Mouse (Mus musculus): ENCODE results near the gene Vmn1r16. TPM values are rescaled to one million over a fixed set of nuclear protein-coding genes. Genes with fewer than 3 reads are reported as not detected.

Vmn1r16 gene
- total RNA-seq (2023) = not detected

GRCm38 (mm10) chr6:57329394-57329793 lies at the start of gene Vmn1r16:
Gene Vmn1r16, minus strand, starts transcription at chr6:57329494.

GRCm38 (mm10) chr6:57363627-57364026 lies 34.3 kb upstream of the Vmn1r16 start, which contains the start of gene Vmn1r17:
Gene Vmn1r17, minus strand, starts transcription at chr6:57363727.

Other genes starting within 250 kb of the Vmn1r16 start
- not detected for gene Vmn1r10, start 220.0 kb downstream of the Vmn1r16 start, total RNA-seq (2023)
- not detected for gene Vmn1r11, start 196.0 kb downstream of the Vmn1r16 start, total RNA-seq (2023)
- gene Vmn1r12, start 172.6 kb downstream of the Vmn1r16 start, total RNA-seq (2023) = not detected
- gene Vmn1r13, start 126.2 kb downstream of the Vmn1r16 start, total RNA-seq (2023) = not detected
- not detected for gene Vmn1r14, start 97.8 kb downstream of the Vmn1r16 start, total RNA-seq (2023)
- gene Vmn1r15, start 71.5 kb downstream of the Vmn1r16 start, total RNA-seq (2023) = not detected
- not detected for gene Vmn1r17, start 34.2 kb upstream of the Vmn1r16 start, total RNA-seq (2023)
- gene Vmn1r18, start 66.3 kb upstream of the Vmn1r16 start, total RNA-seq (2023) = not detected
- not detected for gene Vmn1r19, start 74.3 kb upstream of the Vmn1r16 start, total RNA-seq (2023)
- gene Vmn1r20, start 99.4 kb upstream of the Vmn1r16 start, total RNA-seq (2023) = not detected
- gene Ppm1k, start 206.0 kb upstream of the Vmn1r16 start, total RNA-seq (2023) = 33.6 TPM

Measured in CD4-positive naive resting alpha-beta T cell, adult 76 days (primary cell).